Mouse (Mus musculus) lung, postnatal 0 days (tissue): ENCODE measurements around the gene Cdh12. TPM values are rescaled to one million over a fixed set of nuclear protein-coding genes. Genes with fewer than 3 reads are reported as not detected.
"Not testable (repeated sequence)": the region's sequence is repeated elsewhere in the genome, so short reads cannot be mapped to it uniquely, and the experiment has no call there.

Experiments
- ATAC-seq: fragments of 200-750 bp; cut with Nextera tagmentation; 2 replicates; pipeline ENCODE4 v1.8.0; 2017; ENCODE audit warnings: moderate library complexity
- DNase-seq: peaks from one replicate; pipeline ENCODE4 v3.0.0-alpha.2; 2016; ENCODE audit warnings: low spot score
- H3K27ac ChIP-seq: fragments of 300-500 bp; sonication (generic); 2 replicates; pipeline ENCODE4 v1.5.1; 2014; ENCODE audit warnings: antibody characterized with exemption, mild to moderate bottlenecking, low read length, mixed read lengths
- H3K27me3 ChIP-seq: fragments of 300-500 bp; sonication (generic); replicated peaks from 2 replicates; pipeline ENCODE4 v1.6.1; 2014; ENCODE audit warnings: low read length, mixed read lengths; ENCODE audit not compliant: insufficient read depth
- H3K36me3 ChIP-seq: fragments of 300-500 bp; sonication (generic); 2 replicates; pipeline ENCODE4 v1.6.1; 2014; ENCODE audit warnings: low read length, mixed read lengths; ENCODE audit not compliant: insufficient read depth
- H3K4me1 ChIP-seq: fragments of 300-500 bp; sonication (generic); 2 replicates; pipeline ENCODE4 v1.6.1; 2014; ENCODE audit warnings: antibody characterized with exemption, low read depth, low read length, mixed read lengths; ENCODE audit not compliant: insufficient read depth
- H3K4me2 ChIP-seq: fragments of 300-500 bp; sonication (generic); replicated peaks from 2 replicates; pipeline ENCODE4 v1.6.1; 2014; ENCODE audit warnings: low read depth, mild to moderate bottlenecking, low read length, moderate library complexity, mixed read lengths
- H3K4me3 ChIP-seq: fragments of 300-500 bp; sonication (generic); 2 replicates; pipeline ENCODE4 v1.5.1; 2014; ENCODE audit warnings: low read depth, low read length
- H3K9ac ChIP-seq: fragments of 300-500 bp; sonication (generic); replicated peaks from 2 replicates; pipeline ENCODE4 v1.6.1; 2014; ENCODE audit warnings: low read depth, mild to moderate bottlenecking
- H3K9me3 ChIP-seq: fragments of 300-500 bp; sonication (generic); 2 replicates; pipeline ENCODE4 v1.6.1; 2016; ENCODE audit warnings: low read length, mixed read lengths
- CTCF ChIP-seq: IDR thresholded peaks from 2 replicates; pipeline ENCODE4 v1.5.1; 2016; ENCODE audit warnings: antibody characterized with exemption, mild to moderate bottlenecking
- EP300 ChIP-seq: IDR thresholded peaks from 2 replicates; pipeline ENCODE4 v1.6.1; 2016; ENCODE audit warnings: antibody characterized with exemption, mild to moderate bottlenecking, control low read depth
- WGBS: fragments of 180-500 bp; shearing (Covaris S2); extraction: QIAGEN DNeasy Blood & Tissue Kit; methylation state at CpG from one replicate; pipeline ENCODE4 v1.1.7; 2014; 5-methylcytosine and 5-hydroxymethylcytosine counted together
- polyA plus RNA-seq: library from polyadenylated mRNA; unstranded; fragments of >200 nt; fragmentation: Nextera tagmentation; extraction: Ambion mirVana; gene quantifications from 2 replicates; pipeline ENCODE4 v1.2.1, GENCODE M21; 2015

The Cdh12 gene
- polyA plus RNA-seq, 1 experiment from 2014 or later, result not detected

GRCm38 (mm10) chr15:21355356-21356101 is 906.5 kb downstream of the Cdh12 start:
- Histone ChIP-seq H3K9me3 (no peaks in the 10 kb centered on the region), H3K9ac (no peak overlapping the region), H3K36me3 (no peaks in the 10 kb centered on the region), H3K27me3 (no peaks in the 10 kb centered on the region), H3K4me1 (no peaks in the 10 kb centered on the region), H3K4me3 (no peak overlapping the region), H3K27ac (no peak overlapping the region), H3K4me2 (no peak overlapping the region)
- 69% methylated on average over 5 of the region's 5 CpGs for WGBS
- no peak for ATAC-seq
- DNase-seq, result no peak
- TF ChIP-seq CTCF, result no peak

GRCm38 (mm10) chr15:21366366-21366765 is 917.3 kb downstream of the Cdh12 start:
- no peak for TF ChIP-seq EP300
- no peak for TF ChIP-seq CTCF
- Histone ChIP-seq H3K4me2 (no peak overlapping the region), H3K4me3 (no peak overlapping the region), H3K4me1 (no peaks in the 10 kb centered on the region), H3K36me3 (no peaks in the 10 kb centered on the region), H3K9ac (no peak overlapping the region), H3K27ac (no peak overlapping the region), H3K27me3 (no peaks in the 10 kb centered on the region), H3K9me3 (no peaks in the 10 kb centered on the region)
- no peak for DNase-seq
- no peak for ATAC-seq

- no peak overlapping the region for H3K4me2 ChIP-seq
- H3K36me3 ChIP-seq, result no peaks in the 10 kb centered on the region
- DNase-seq, result no peak
- no peaks in the 10 kb centered on the region for H3K4me1 ChIP-seq
- no peaks in the 10 kb centered on the region for H3K9me3 ChIP-seq
- H3K27ac ChIP-seq, result no peak overlapping the region
- 66% methylated on average over 5 of the region's 5 CpGs for WGBS
- no peak for ATAC-seq
- TF ChIP-seq CTCF (no peak), EP300 (no peak)
- no peak overlapping the region for H3K4me3 ChIP-seq
- no peak overlapping the region for H3K9ac ChIP-seq
- H3K27me3 ChIP-seq, result no peaks in the 10 kb centered on the region
These were observed 926.4 kb downstream of the Cdh12 start for GRCm38 (mm10) chr15:21375460-21375859.

GRCm38 (mm10) chr15:21375871-21376270 is 926.8 kb downstream of the Cdh12 start:
- H3K4me3 ChIP-seq, result no peak overlapping the region
- H3K4me2 ChIP-seq, result no peak overlapping the region
- H3K27ac ChIP-seq, result no peak overlapping the region
- WGBS, result 61% methylated on average over 3 of the region's 3 CpGs
- no peaks in the 10 kb centered on the region for H3K27me3 ChIP-seq
- H3K36me3 ChIP-seq, result no peaks in the 10 kb centered on the region
- DNase-seq (no peak), ATAC-seq (no peak)
- no peaks in the 10 kb centered on the region for H3K9me3 ChIP-seq
- no peak for TF ChIP-seq CTCF
- no peak for TF ChIP-seq EP300
- no peaks in the 10 kb centered on the region for H3K4me1 ChIP-seq
- no peak overlapping the region for H3K9ac ChIP-seq

- H3K4me1 ChIP-seq, H3K36me3 ChIP-seq, H3K4me3 ChIP-seq, H3K27ac ChIP-seq, H3K4me2 ChIP-seq, H3K27me3 ChIP-seq, ATAC-seq, H3K9me3 ChIP-seq, DNase-seq, H3K9ac ChIP-seq: not testable (repeated sequence)
- WGBS, result 83% methylated on average over 14 of the region's 14 CpGs
These were observed 942.4 kb downstream of the Cdh12 start for GRCm38 (mm10) chr15:21391442-21391841.

- Histone ChIP-seq H3K27ac (no peak overlapping the region), H3K9ac (no peak overlapping the region), H3K27me3 (no peaks in the 10 kb centered on the region), H3K4me1 (no peaks in the 10 kb centered on the region), H3K4me2 (no peak overlapping the region), H3K9me3 (no peaks in the 10 kb centered on the region), H3K36me3 (no peaks in the 10 kb centered on the region), H3K4me3 (no peak overlapping the region)
- ATAC-seq (no peak), DNase-seq (no peak)
- WGBS, result 78% methylated on average over 3 of the region's 3 CpGs
- TF ChIP-seq CTCF, result no peak
- TF ChIP-seq EP300, result no peak
These were observed 944.0 kb downstream of the Cdh12 start for GRCm38 (mm10) chr15:21393080-21393479.

GRCm38 (mm10) chr15:21405196-21405595 is 956.1 kb downstream of the Cdh12 start:
- Histone ChIP-seq H3K27me3 (no peaks in the 10 kb centered on the region), H3K9ac (no peak overlapping the region), H3K9me3 (no peaks in the 10 kb centered on the region), H3K36me3 (no peaks in the 10 kb centered on the region), H3K4me3 (no peak overlapping the region), H3K27ac (no peak overlapping the region), H3K4me2 (no peak overlapping the region), H3K4me1 (no peaks in the 10 kb centered on the region)
- WGBS, result 65% methylated on average over 6 of the region's 6 CpGs
- TF ChIP-seq CTCF (no peak), EP300 (no peak)
- DNase-seq (no peak), ATAC-seq (no peak)
